Mouse (Mus musculus) heart, postnatal 0 days (tissue): ENCODE measurements around the gene Ccdc30. TPM values are rescaled to one million over a fixed set of nuclear protein-coding genes. Genes with fewer than 3 reads are reported as not detected.

Experiments
- ATAC-seq: fragments of 200-750 bp; cut with Nextera tagmentation; 2 replicates; pipeline ENCODE4 v1.8.0; 2017; ENCODE audit warnings: low read depth, moderate number of reproducible peaks, moderate library complexity; ENCODE audit not compliant: insufficient read depth
- DNase-seq: peaks from one replicate; pipeline ENCODE4 v3.0.0-alpha.2; 2016; ENCODE audit warnings: low spot score
- H3K27ac ChIP-seq: fragments of 300-500 bp; sonication (generic); 2 replicates; pipeline ENCODE4 v1.5.1; 2014; ENCODE audit warnings: low read depth, mild to moderate bottlenecking
- H3K27me3 ChIP-seq: fragments of 300-500 bp; sonication (generic); 2 replicates; pipeline ENCODE4 v1.6.1; 2014; ENCODE audit warnings: low read length, mixed read lengths; ENCODE audit not compliant: control insufficient read depth, insufficient read depth
- H3K36me3 ChIP-seq: fragments of 300-500 bp; sonication (generic); replicated peaks from 2 replicates; pipeline ENCODE4 v1.6.1; 2014; ENCODE audit warnings: low read length, mixed read lengths; ENCODE audit not compliant: control insufficient read depth, insufficient read depth
- H3K4me1 ChIP-seq: fragments of 300-500 bp; sonication (generic); 2 replicates; pipeline ENCODE4 v1.6.1; 2014; ENCODE audit warnings: antibody characterized with exemption; ENCODE audit not compliant: control insufficient read depth, insufficient read depth
- H3K4me2 ChIP-seq: fragments of 300-500 bp; sonication (generic); 2 replicates; pipeline ENCODE4 v1.6.1; 2014; ENCODE audit warnings: low read depth, mild to moderate bottlenecking, low read length, moderate library complexity
- H3K4me3 ChIP-seq: fragments of 300-500 bp; sonication (generic); 2 replicates; pipeline ENCODE4 v1.5.1; 2014; ENCODE audit warnings: low read depth, low read length
- H3K9ac ChIP-seq: fragments of 300-500 bp; sonication (generic); replicated peaks from 2 replicates; pipeline ENCODE4 v1.6.1; 2014; ENCODE audit warnings: low read depth, low read length, mixed read lengths
- H3K9me3 ChIP-seq: fragments of 300-500 bp; sonication (generic); replicated peaks from 2 replicates; pipeline ENCODE4 v1.6.1; 2016; ENCODE audit warnings: low read length; ENCODE audit not compliant: control insufficient read depth
- CTCF ChIP-seq: IDR thresholded peaks from 2 replicates; pipeline ENCODE4 v1.5.1; 2016; ENCODE audit warnings: antibody characterized with exemption, control low read depth, low read depth
- EP300 ChIP-seq: IDR thresholded peaks from 2 replicates; pipeline ENCODE4 v1.6.1; 2016; ENCODE audit warnings: antibody characterized with exemption, low read depth
- WGBS: fragments of 180-500 bp; shearing (Covaris S2); extraction: QIAGEN DNeasy Blood & Tissue Kit; methylation state at CpG from one replicate; pipeline ENCODE4 v1.1.7; 2014; 5-methylcytosine and 5-hydroxymethylcytosine counted together
- polyA plus RNA-seq: library from polyadenylated mRNA; unstranded; fragments of >200 nt; fragmentation: Nextera tagmentation; extraction: Ambion mirVana; gene quantifications from 2 replicates; pipeline ENCODE4 v1.2.1, GENCODE M21; 2015
- total RNA-seq: library from RNA; depleted of rRNA; stranded (reverse); fragments of >200 nt; gene quantifications from 2 replicates; pipeline ENCODE4 v1.2.3, GENCODE M21; 2014; ENCODE audit warnings: low replicate concordance

The Ccdc30 gene
- total and polyA plus RNA-seq, 2 experiments from 2014 or later, result 2.3 TPM; not detected in 1

GRCm38 (mm10) chr4:119442539-119442938 is 27.2 kb upstream of the Ccdc30 start:
- ATAC-seq (no peak), DNase-seq (no peak)
- Histone ChIP-seq H3K9me3 (no peaks in the 10 kb centered on the region), H3K27me3 (no peaks in the 10 kb centered on the region), H3K4me3 (no peak overlapping the region), H3K27ac (no peak overlapping the region), H3K4me1 (no peaks in the 10 kb centered on the region), H3K9ac (no peak overlapping the region), H3K36me3 (no peaks in the 10 kb centered on the region), H3K4me2 (no peak overlapping the region)
- WGBS, result 53% methylated on average over 6 of the region's 6 CpGs
- no peak for TF ChIP-seq CTCF
- no peak for TF ChIP-seq EP300

GRCm38 (mm10) chr4:119441836-119442235 is 26.5 kb upstream of the Ccdc30 start:
- Histone ChIP-seq H3K27me3 (no peaks in the 10 kb centered on the region), H3K4me1 (no peaks in the 10 kb centered on the region), H3K27ac (no peak overlapping the region), H3K9ac (no peak overlapping the region), H3K36me3 (no peaks in the 10 kb centered on the region), H3K9me3 (no peaks in the 10 kb centered on the region), H3K4me2 (no peak overlapping the region), H3K4me3 (no peak overlapping the region)
- no peak for DNase-seq
- TF ChIP-seq CTCF (no peak), EP300 (no peak)
- ATAC-seq, result no peak
- 79% methylated on average over 4 of the region's 4 CpGs for WGBS

GRCm38 (mm10) chr4:119437936-119438335 is 22.6 kb upstream of the Ccdc30 start:
- H3K27ac ChIP-seq, result no peak overlapping the region
- WGBS, result 87% methylated on average over 2 of the region's 2 CpGs
- H3K27me3 ChIP-seq, result no peaks in the 10 kb centered on the region
- H3K9ac ChIP-seq, result no peak overlapping the region
- no peak for TF ChIP-seq EP300
- no peak for TF ChIP-seq CTCF
- H3K9me3 ChIP-seq, result peaks cover 8% of the 10 kb centered on the region
- H3K36me3 ChIP-seq, result no peaks in the 10 kb centered on the region
- no peak for DNase-seq
- H3K4me3 ChIP-seq, result no peak overlapping the region
- H3K4me1 ChIP-seq, result no peaks in the 10 kb centered on the region
- no peak overlapping the region for H3K4me2 ChIP-seq
- no peak for ATAC-seq

- H3K36me3 ChIP-seq, result no peaks in the 10 kb centered on the region
- peak; percentile 31 for DNase-seq
- H3K9ac ChIP-seq, result no peak overlapping the region
- H3K4me3 ChIP-seq, result no peak overlapping the region
- TF ChIP-seq EP300 (no peak), CTCF (peak; percentile 66)
- no peaks in the 10 kb centered on the region for H3K4me1 ChIP-seq
- no peak overlapping the region for H3K27ac ChIP-seq
- WGBS, result 23% methylated on average over 5 of the region's 5 CpGs
- H3K27me3 ChIP-seq, result no peaks in the 10 kb centered on the region
- no peak overlapping the region for H3K4me2 ChIP-seq
- H3K9me3 ChIP-seq, result peaks cover 3% of the 10 kb centered on the region; the same call in 1 of the 2 replicates
- peak; percentile 73 for ATAC-seq
Measured at GRCm38 (mm10) chr4:119430678-119431077, 15.4 kb upstream of the Ccdc30 start.

- TF ChIP-seq CTCF, result no peak
- TF ChIP-seq EP300, result no peak
- no peaks in the 10 kb centered on the region for H3K36me3 ChIP-seq
- WGBS, result 53% methylated on average over 2 of the region's 2 CpGs
- H3K9me3 ChIP-seq, result no peaks in the 10 kb centered on the region
- no peaks in the 10 kb centered on the region for H3K27me3 ChIP-seq
- H3K9ac ChIP-seq, result no peak overlapping the region
- H3K27ac ChIP-seq, result no peak overlapping the region
- DNase-seq (no peak), ATAC-seq (no peak)
- H3K4me2 ChIP-seq, result no peak overlapping the region
- H3K4me3 ChIP-seq, result no peak overlapping the region
- peaks cover 6% of the 10 kb centered on the region for H3K4me1 ChIP-seq
Measured at GRCm38 (mm10) chr4:119427680-119428079, 12.4 kb upstream of the Ccdc30 start.

GRCm38 (mm10) chr4:119425601-119426000 is 10.3 kb upstream of the Ccdc30 start:
- peaks cover 15% of the 10 kb centered on the region for H3K4me1 ChIP-seq
- no peak overlapping the region for H3K9ac ChIP-seq
- H3K27ac ChIP-seq, result no peak overlapping the region
- H3K36me3 ChIP-seq, result no peaks in the 10 kb centered on the region
- 43% methylated on average over 2 of the region's 2 CpGs for WGBS
- no peak overlapping the region for H3K4me3 ChIP-seq
- no peaks in the 10 kb centered on the region for H3K9me3 ChIP-seq
- H3K4me2 ChIP-seq, result no peak overlapping the region
- no peak for DNase-seq
- no peaks in the 10 kb centered on the region for H3K27me3 ChIP-seq
- no peak for ATAC-seq
- TF ChIP-seq EP300 (no peak), CTCF (no peak)
